Mouse (Mus musculus): Measurements from ENCODE around the gene Kdm4a. TPM values are rescaled to one million over a fixed set of nuclear protein-coding genes. Genes with fewer than 3 reads are reported as not detected.
A peak's percentile ranks its signal among the peaks of the same experiment; 100 is the strongest.

The Kdm4a gene
- total RNA-seq, 2 experiments from 2014 or later: 14.7 to 20.9 TPM

- DNase-seq: no peak
These were observed 25.0 kb downstream of the Kdm4a start for GRCm38 (mm10) chr4:118154889-118155288.

- DNase-seq: peak; percentile 72
These were observed 27.6 kb downstream of the Kdm4a start for GRCm38 (mm10) chr4:118152020-118152785.

- DNase-seq: no peak
These were observed 29.0 kb downstream of the Kdm4a start for GRCm38 (mm10) chr4:118150804-118151203.

- DNase-seq: peak; percentile 57
These were observed 29.7 kb downstream of the Kdm4a start for GRCm38 (mm10) chr4:118149956-118150680.

GRCm38 (mm10) chr4:118149055-118149576 lies 30.7 kb downstream of the Kdm4a start:
- no peak for DNase-seq

- no peak for DNase-seq
These were observed 31.5 kb downstream of the Kdm4a start for GRCm38 (mm10) chr4:118148317-118148687.

GRCm38 (mm10) chr4:118147547-118148316 lies 32.1 kb downstream of the Kdm4a start:
- peak; percentile 86 for DNase-seq

GRCm38 (mm10) chr4:118147090-118147489 lies 32.8 kb downstream of the Kdm4a start:
- no peak for DNase-seq

- DNase-seq: no peak
These were observed 35.5 kb downstream of the Kdm4a start for GRCm38 (mm10) chr4:118144324-118144723.

GRCm38 (mm10) chr4:118143679-118144078 lies 36.2 kb downstream of the Kdm4a start:
- no peak for DNase-seq

GRCm38 (mm10) chr4:118141511-118141910 lies 38.3 kb downstream of the Kdm4a start:
- DNase-seq: peak; percentile 52

GRCm38 (mm10) chr4:118138891-118139290 lies 41.0 kb downstream of the Kdm4a start:
- peak; percentile 47 for DNase-seq

- no peak for DNase-seq
These were observed 42.0 kb downstream of the Kdm4a start for GRCm38 (mm10) chr4:118137857-118138256.

GRCm38 (mm10) chr4:118137311-118137710 lies 42.5 kb downstream of the Kdm4a start:
- DNase-seq: no peak

- no peak for DNase-seq
These were observed 44.4 kb downstream of the Kdm4a start for GRCm38 (mm10) chr4:118135414-118135813.

- peak; percentile 98 for DNase-seq
These were observed 45.1 kb downstream of the Kdm4a start, which contains the start of gene St3gal3 for GRCm38 (mm10) chr4:118134485-118135365. St3gal3 (minus strand) TSS chr4:118134914.

- no peak for DNase-seq
These were observed 48.5 kb downstream of the Kdm4a start for GRCm38 (mm10) chr4:118131329-118131728.

- no peak for DNase-seq
These were observed 56.7 kb downstream of the Kdm4a start for GRCm38 (mm10) chr4:118123030-118123704.

- DNase-seq: no peak
These were observed 57.8 kb downstream of the Kdm4a start for GRCm38 (mm10) chr4:118122078-118122477.

- no peak for DNase-seq
These were observed 62.3 kb downstream of the Kdm4a start for GRCm38 (mm10) chr4:118117565-118117964.

GRCm38 (mm10) chr4:118116098-118116497 lies 63.7 kb downstream of the Kdm4a start:
- DNase-seq: no peak

Data from gastrocnemius, postnatal 25 days (tissue).